Mouse (Mus musculus): Measurements from ENCODE around the gene Acbd7. TPM values are rescaled to one million over a fixed set of nuclear protein-coding genes. Genes with fewer than 3 reads are reported as not detected.

The Acbd7 gene
- 1.3 and 1.7 TPM in 2 replicates for polyA plus RNA-seq (2015; fragmentation: Nextera tagmentation; extraction: Ambion mirVana)

GRCm38 (mm10) chr2:3335611-3336301 is at the start of gene Acbd7:
TSS of gene Acbd7 (plus strand) at chr2:3336168.

GRCm38 (mm10) chr2:3332484-3333242 is 3.3 kb upstream of the Acbd7 start, which contains the start of gene Rpp38:
TSS of gene Rpp38 (minus strand) at chr2:3332643.

Other genes with a start within 250 kb of the Acbd7 start
- 10.1 and 10.2 TPM in 2 replicates for gene Fam171a1, start 221.9 kb upstream of the Acbd7 start, polyA plus RNA-seq (2015; fragmentation: Nextera tagmentation; extraction: Ambion mirVana)
- 11.8 and 12.3 TPM in 2 replicates for gene Nmt2, start 52.0 kb upstream of the Acbd7 start, polyA plus RNA-seq (2015; fragmentation: Nextera tagmentation; extraction: Ambion mirVana)
- 11.2 and 11.4 TPM in 2 replicates for gene Rpp38, start 3.5 kb upstream of the Acbd7 start, polyA plus RNA-seq (2015; fragmentation: Nextera tagmentation; extraction: Ambion mirVana)
- not detected in 2 replicates for gene Olah, start 61.0 kb downstream of the Acbd7 start, polyA plus RNA-seq (2015; fragmentation: Nextera tagmentation; extraction: Ambion mirVana)
- 0.39 TPM in 1 of 2 replicates, not detected in the other for gene Meig1, start 86.5 kb downstream of the Acbd7 start, polyA plus RNA-seq (2015; fragmentation: Nextera tagmentation; extraction: Ambion mirVana)
- gene Dclre1c, start 88.0 kb downstream of the Acbd7 start, polyA plus RNA-seq (2015; fragmentation: Nextera tagmentation; extraction: Ambion mirVana) = 2.7 and 3.2 TPM in 2 replicates
- gene Suv39h2, start 138.9 kb downstream of the Acbd7 start, polyA plus RNA-seq (2015; fragmentation: Nextera tagmentation; extraction: Ambion mirVana) = 1.9 and 2.0 TPM in 2 replicates
- gene Gm45902, start 176.6 kb downstream of the Acbd7 start, polyA plus RNA-seq (2015; fragmentation: Nextera tagmentation; extraction: Ambion mirVana) = 1.4 and 1.5 TPM in 2 replicates
- 31.2 and 34.1 TPM in 2 replicates for gene Hspa14, start 176.6 kb downstream of the Acbd7 start, polyA plus RNA-seq (2015; fragmentation: Nextera tagmentation; extraction: Ambion mirVana)
- 1.9 and 2.2 TPM in 2 replicates for gene Cdnf, start 176.9 kb downstream of the Acbd7 start, polyA plus RNA-seq (2015; fragmentation: Nextera tagmentation; extraction: Ambion mirVana)
- 9.0 and 10.6 TPM in 2 replicates for gene Fam107b, start 234.3 kb downstream of the Acbd7 start, polyA plus RNA-seq (2015; fragmentation: Nextera tagmentation; extraction: Ambion mirVana)